Mouse (Mus musculus): ENCODE data around the gene Crybb1. TPM values are rescaled to one million over a fixed set of nuclear protein-coding genes. Genes with fewer than 3 reads are reported as not detected.

The Crybb1 gene
- total and polyA plus RNA-seq, 2 experiments from 2014 or later, result 5.0 to 10.8 TPM

DNA sequence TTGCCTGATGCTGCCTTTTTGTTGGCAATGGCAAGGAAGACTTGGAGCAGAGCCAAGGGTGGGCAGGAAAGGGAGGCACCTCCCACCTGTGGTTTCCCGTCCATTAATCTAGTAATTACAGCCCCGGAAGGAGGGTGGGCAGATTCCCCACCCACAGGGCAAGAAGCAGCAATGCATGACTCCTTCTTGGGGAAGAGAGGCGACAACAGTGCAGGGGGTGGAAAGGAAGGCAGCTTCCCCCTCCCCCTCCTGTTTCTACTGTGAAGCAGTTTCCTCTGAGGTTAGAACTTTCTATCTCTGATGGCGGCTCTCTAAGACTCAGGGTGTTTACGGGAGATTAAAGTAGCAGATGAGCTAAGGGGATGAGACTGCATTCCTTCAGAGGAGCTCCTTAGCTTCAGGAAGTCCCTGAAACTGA lies 13.2 kb upstream of the Crybb1 start:
- Histone ChIP-seq H3K27ac (ENCODE audit: low read depth, low read length) (no peak overlapping the region), H3K9me3 (ENCODE audit: low read length) (no peaks in the 10 kb centered on the region), H3K9ac (no peak overlapping the region), H3K4me3 (ENCODE audit: low read depth, low read length) (no peak overlapping the region), H3K36me3 (ENCODE audit: insufficient read depth) (no peaks in the 10 kb centered on the region), H3K27me3 (ENCODE audit: insufficient read depth, low read length) (no peaks in the 10 kb centered on the region), H3K4me1 (ENCODE audit: insufficient read depth) (peaks cover 3% of the 10 kb centered on the region; the same call in 1 of the 2 replicates), H3K4me2 (ENCODE audit: low read depth) (no peak overlapping the region)
- ATAC-seq (no peak), DNase-seq (no peak)
- TF ChIP-seq CTCF (IDR thresholded peaks at IDR 0.05; ENCODE audit: low read depth), result no peak
- WGBS, result 55% methylated on average over 5 of the region's 5 CpGs

DNA sequence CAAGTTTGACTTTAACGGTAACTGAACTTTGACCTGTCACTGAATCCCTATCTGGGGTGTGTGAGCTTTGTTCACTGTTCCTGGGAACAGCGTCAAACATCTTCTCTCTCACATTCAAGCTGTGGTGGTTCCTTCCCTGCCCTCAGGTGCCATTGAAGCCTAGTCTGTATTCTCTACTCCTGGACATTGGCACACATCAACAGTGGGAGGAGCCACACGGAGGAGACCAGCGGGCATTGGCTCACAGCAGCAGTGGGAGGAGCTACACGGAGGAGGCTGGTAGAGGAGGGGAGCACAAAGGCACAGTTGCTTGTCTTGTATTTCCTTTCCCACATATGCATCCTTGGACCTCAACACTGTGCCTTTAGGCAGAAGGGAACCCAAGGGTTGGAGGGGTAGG lies 12.6 kb upstream of the Crybb1 start:
- WGBS, result 51% methylated on average over 5 of the region's 5 CpGs
- no peak for DNase-seq
- no peak overlapping the region for H3K4me2 ChIP-seq (ENCODE audit: low read depth)

DNA sequence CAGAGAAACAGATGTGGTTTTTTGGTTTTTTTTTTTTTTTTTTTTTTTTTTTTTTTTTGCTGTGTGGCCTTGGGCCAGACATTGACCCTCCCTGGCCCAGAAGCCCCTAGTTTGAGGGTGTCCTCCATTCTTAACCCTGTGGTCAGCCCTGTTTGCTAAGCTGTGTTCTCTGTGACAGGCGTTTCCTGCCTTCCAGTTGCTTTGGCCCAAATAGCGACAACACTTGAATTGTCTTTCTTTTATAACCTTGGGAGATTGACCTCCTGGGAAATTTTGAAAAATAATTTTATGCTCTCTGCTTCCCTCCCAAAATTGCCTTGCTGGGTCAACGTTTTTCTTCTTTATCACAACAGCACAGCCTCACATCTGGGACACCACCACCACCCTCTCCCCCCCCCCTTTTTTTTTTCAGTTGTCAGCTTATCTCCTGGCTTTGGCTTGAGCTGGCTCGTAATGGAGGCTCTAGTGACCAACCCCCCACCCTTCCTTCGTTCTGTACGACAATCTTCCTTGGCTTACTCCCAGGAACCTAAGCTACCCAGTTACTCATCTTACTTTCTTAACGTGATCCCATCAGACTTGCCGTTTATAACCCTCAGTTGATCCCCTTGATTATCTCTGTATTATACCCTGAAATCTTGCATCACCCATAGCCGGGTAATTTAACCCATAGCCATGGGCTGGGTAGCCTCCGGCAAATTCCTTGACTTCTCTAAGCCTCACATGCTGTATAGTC lies 11.9 kb upstream of the Crybb1 start:
- no peak for TF ChIP-seq CTCF (IDR thresholded peaks at IDR 0.05; ENCODE audit: low read depth)
- no peak for ATAC-seq
- WGBS, result 69% methylated on average over 10 of the region's 10 CpGs

More for the DNA sequence above, 12.6 kb upstream of the Crybb1 start:
- H3K36me3 ChIP-seq (ENCODE audit: insufficient read depth), result no peaks in the 10 kb centered on the region
- H3K9ac ChIP-seq, result no peak overlapping the region
- no peaks in the 10 kb centered on the region for H3K9me3 ChIP-seq (ENCODE audit: low read length)
- no peak overlapping the region for H3K4me3 ChIP-seq (ENCODE audit: low read depth, low read length)
- H3K27me3 ChIP-seq (ENCODE audit: insufficient read depth, low read length), result no peaks in the 10 kb centered on the region
- no peaks in the 10 kb centered on the region for H3K4me1 ChIP-seq (ENCODE audit: insufficient read depth)
- no peak for TF ChIP-seq CTCF (IDR thresholded peaks at IDR 0.05; ENCODE audit: low read depth)
- no peak for ATAC-seq
- no peak overlapping the region for H3K27ac ChIP-seq (ENCODE audit: low read depth, low read length)

DNA sequence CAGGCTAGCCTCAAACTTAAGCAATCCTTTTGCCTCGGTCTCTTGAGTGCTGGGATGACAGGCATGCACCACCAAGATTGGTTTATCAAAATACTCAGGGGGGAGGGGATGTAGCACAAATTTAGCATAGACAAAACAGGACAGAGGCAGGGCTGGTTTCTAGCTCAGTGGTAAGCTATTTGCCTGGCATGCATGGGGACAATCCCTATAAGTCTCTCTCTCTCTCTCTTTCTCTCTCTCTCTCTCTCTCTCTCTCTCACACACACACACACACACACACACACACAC lies 11.4 kb upstream of the Crybb1 start:
- 89% methylated on average over 1 of the region's 1 CpGs for WGBS
- H3K36me3 ChIP-seq (ENCODE audit: insufficient read depth), result no peaks in the 10 kb centered on the region
- no peak overlapping the region for H3K4me2 ChIP-seq (ENCODE audit: low read depth)
- H3K9ac ChIP-seq, result no peak overlapping the region
- ATAC-seq (no peak), DNase-seq (no peak)
- H3K4me1 ChIP-seq (ENCODE audit: insufficient read depth), result no peaks in the 10 kb centered on the region
- H3K27me3 ChIP-seq (ENCODE audit: insufficient read depth, low read length), result no peaks in the 10 kb centered on the region
- TF ChIP-seq CTCF (IDR thresholded peaks at IDR 0.05; ENCODE audit: low read depth), result no peak
- no peak overlapping the region for H3K4me3 ChIP-seq (ENCODE audit: low read depth, low read length)
- H3K27ac ChIP-seq (ENCODE audit: low read depth, low read length), result no peak overlapping the region
- H3K9me3 ChIP-seq (ENCODE audit: low read length), result no peaks in the 10 kb centered on the region

More for the DNA sequence above, 11.9 kb upstream of the Crybb1 start:
- Histone ChIP-seq H3K9ac (no peak overlapping the region), H3K4me3 (ENCODE audit: low read depth, low read length) (no peak overlapping the region), H3K27ac (ENCODE audit: low read depth, low read length) (no peak overlapping the region), H3K4me2 (ENCODE audit: low read depth) (no peak overlapping the region), H3K27me3 (ENCODE audit: insufficient read depth, low read length) (no peaks in the 10 kb centered on the region), H3K9me3 (ENCODE audit: low read length) (no peaks in the 10 kb centered on the region), H3K36me3 (ENCODE audit: insufficient read depth) (no peaks in the 10 kb centered on the region), H3K4me1 (ENCODE audit: insufficient read depth) (no peaks in the 10 kb centered on the region)
- no peak for DNase-seq

DNA sequence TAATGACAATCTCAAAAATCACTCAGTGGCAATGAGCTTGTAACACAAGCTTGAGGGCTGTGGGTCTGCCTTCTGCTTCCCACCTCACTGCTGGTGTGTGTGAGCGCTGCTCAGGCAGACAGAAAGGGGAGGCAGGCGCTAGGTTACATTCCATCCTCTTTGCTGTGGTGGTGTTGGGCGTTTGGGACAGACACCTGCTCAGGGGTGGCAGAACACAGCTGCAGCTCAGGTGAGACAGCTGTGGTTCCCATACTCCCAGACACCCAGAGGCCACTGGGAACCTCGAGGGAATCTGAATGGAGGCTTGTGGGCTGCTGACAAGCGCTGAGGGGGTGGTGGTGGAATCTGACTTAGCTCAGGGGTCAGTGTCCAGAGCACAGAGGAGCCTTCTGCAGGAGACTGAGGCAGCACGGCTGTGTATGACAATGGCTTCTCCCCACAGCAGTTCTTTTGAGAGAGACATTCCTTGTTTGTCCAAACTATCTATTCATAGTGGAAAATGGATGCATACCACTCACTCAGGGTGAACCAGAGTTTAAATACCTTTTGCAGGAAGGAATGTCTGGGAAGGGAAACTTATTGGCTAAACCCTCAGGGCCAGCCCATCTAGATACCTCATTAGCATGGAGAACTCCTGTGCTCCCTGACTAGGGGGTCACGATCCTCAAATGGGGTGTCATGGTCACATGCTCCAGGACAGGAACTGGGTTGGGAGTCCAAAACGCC lies 10.6 kb upstream of the Crybb1 start:
- no peak for ATAC-seq
- no peak overlapping the region for H3K4me2 ChIP-seq (ENCODE audit: low read depth)
- WGBS, result 54% methylated on average over 8 of the region's 8 CpGs
- H3K27ac ChIP-seq (ENCODE audit: low read depth, low read length), result no peak overlapping the region
- H3K4me1 ChIP-seq (ENCODE audit: insufficient read depth), result no peaks in the 10 kb centered on the region
- H3K36me3 ChIP-seq (ENCODE audit: insufficient read depth), result no peaks in the 10 kb centered on the region
- no peaks in the 10 kb centered on the region for H3K9me3 ChIP-seq (ENCODE audit: low read length)
- no peak overlapping the region for H3K9ac ChIP-seq
- DNase-seq, result no peak
- TF ChIP-seq CTCF (IDR thresholded peaks at IDR 0.05; ENCODE audit: low read depth), result no peak
- H3K4me3 ChIP-seq (ENCODE audit: low read depth, low read length), result no peak overlapping the region
- H3K27me3 ChIP-seq (ENCODE audit: insufficient read depth, low read length), result no peaks in the 10 kb centered on the region

DNA sequence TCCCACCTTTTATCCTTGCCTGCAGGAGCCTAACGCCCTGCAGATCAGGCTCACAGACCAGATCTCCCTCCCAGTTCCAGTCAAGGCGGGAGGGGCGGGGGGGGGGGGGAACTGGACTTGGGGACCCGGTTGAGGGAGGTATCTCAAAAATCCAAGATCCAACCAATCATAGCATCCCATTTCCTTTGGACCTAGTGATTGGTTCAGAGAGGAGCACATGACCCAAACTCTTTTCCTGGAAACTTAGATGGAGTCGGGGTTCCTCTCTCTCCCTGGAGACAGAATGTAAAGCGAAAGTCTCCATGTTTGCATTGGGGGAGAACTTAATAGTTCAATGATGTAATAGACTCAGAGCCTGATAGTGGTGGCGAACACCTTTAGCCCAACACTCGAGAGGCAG lies 8.2 kb upstream of the Crybb1 start:
- TF ChIP-seq CTCF (IDR thresholded peaks at IDR 0.05; ENCODE audit: low read depth), result no peak
- no peaks in the 10 kb centered on the region for H3K4me1 ChIP-seq (ENCODE audit: insufficient read depth)
- no peak overlapping the region for H3K27ac ChIP-seq (ENCODE audit: low read depth, low read length)
- H3K4me3 ChIP-seq (ENCODE audit: low read depth, low read length), result no peak overlapping the region
- no peak overlapping the region for H3K4me2 ChIP-seq (ENCODE audit: low read depth)
- ATAC-seq (no peak), DNase-seq (no peak)
- H3K9me3 ChIP-seq (ENCODE audit: low read length), result no peaks in the 10 kb centered on the region
- 59% methylated on average over 7 of the region's 8 CpGs for WGBS
- no peaks in the 10 kb centered on the region for H3K27me3 ChIP-seq (ENCODE audit: insufficient read depth, low read length)
- H3K9ac ChIP-seq, result no peak overlapping the region
- H3K36me3 ChIP-seq (ENCODE audit: insufficient read depth), result no peaks in the 10 kb centered on the region

DNA sequence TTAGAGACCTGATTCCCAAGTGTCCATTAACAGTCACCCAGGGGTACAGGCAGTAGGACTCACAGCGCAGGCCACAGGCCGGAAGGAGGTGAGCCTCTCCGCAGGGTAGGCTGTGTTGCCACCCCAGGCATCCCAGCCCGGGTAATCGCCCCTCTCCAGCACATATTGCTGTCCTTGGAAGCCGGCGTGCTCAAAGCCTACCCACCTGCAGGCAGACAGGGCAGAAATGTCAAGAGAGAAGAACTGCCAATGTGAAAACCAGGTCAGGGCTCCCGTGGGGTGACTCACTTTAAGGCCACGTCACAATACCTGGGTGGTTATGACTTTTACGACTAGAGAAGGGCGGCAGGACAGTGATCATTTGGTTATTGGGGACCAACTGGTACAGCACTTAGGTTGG lies 6.5 kb upstream of the Crybb1 start:
- ATAC-seq (no peak), DNase-seq (no peak)
- Histone ChIP-seq H3K4me3 (ENCODE audit: low read depth, low read length) (no peak overlapping the region), H3K27me3 (ENCODE audit: insufficient read depth, low read length) (no peaks in the 10 kb centered on the region), H3K9me3 (ENCODE audit: low read length) (no peaks in the 10 kb centered on the region), H3K4me1 (ENCODE audit: insufficient read depth) (no peaks in the 10 kb centered on the region), H3K9ac (no peak overlapping the region), H3K36me3 (ENCODE audit: insufficient read depth) (no peaks in the 10 kb centered on the region), H3K27ac (ENCODE audit: low read depth, low read length) (no peak overlapping the region), H3K4me2 (ENCODE audit: low read depth) (no peak overlapping the region)
- no peak for TF ChIP-seq CTCF (IDR thresholded peaks at IDR 0.05; ENCODE audit: low read depth)
- WGBS, result 88% methylated on average over 11 of the region's 11 CpGs

All from forebrain, postnatal 0 days (tissue).